In the genomic region with DNA sequence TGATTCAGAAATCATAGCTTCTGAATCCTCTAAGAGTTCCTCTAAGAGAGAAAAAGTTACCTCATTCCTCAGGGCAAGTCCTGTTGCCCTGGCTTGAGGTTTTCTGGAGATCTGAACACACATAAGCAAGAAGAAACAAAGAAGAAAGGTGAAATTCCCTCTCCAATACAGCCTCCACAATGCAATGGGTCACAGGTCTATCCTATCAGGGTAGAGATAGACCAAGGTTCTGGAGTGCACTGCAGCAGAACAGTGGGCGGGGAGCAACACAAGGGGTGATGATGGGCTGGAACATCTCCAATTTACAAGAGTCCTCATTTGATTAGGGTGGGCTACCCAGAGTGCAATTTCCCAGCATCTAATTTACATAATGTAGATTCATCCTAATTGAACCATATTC, we compare ENCODE assay signal across 20 mouse cellular contexts.
A peak's percentile ranks its signal among the peaks of the same experiment; 100 is the strongest.
DNase-seq lines count a peak whose midpoint lies in the region; ATAC-seq and TF ChIP-seq lines count a peak whose summit lies in the region.
"Had no signal": no experiment of that assay in that cellular context is flagged by ENCODE, and none has a peak within 500 bp of the region (broad histone marks: within the 10 kb centered on the region; RNA-seq: fewer than 3 reads in every experiment).

No protein-coding gene starts in this region.

- H3K27ac ChIP-seq in forebrain, embryonic 14.5 days (ENCODE audit: low read depth, low read length): no peak overlapping the region
- no peak overlapping the region for H3K27ac ChIP-seq in forebrain, embryonic 11.5 days (ENCODE audit: low read depth, low read length)
- H3K27ac ChIP-seq in midbrain, postnatal 0 days (ENCODE audit: low read depth, low read length): no peak overlapping the region
- H3K27ac ChIP-seq: embryonic facial prominence, embryonic 12.5 days; forebrain, embryonic 15.5 days; heart, embryonic 13.5 days; hindbrain, embryonic 15.5 days had no signal

- no peak for TF ChIP-seq CTCF in midbrain, postnatal 0 days (IDR thresholded peaks at IDR 0.05)

- WGBS in forebrain, embryonic 14.5 days: 77% methylated on average over 1 of the region's 1 CpGs
- 100% methylated on average over 1 of the region's 1 CpGs for WGBS in forebrain, embryonic 11.5 days
- 96% methylated on average over 1 of the region's 1 CpGs for WGBS in midbrain, postnatal 0 days

- H3K4me2 ChIP-seq in forebrain, embryonic 14.5 days (ENCODE audit: low read length): no peak overlapping the region
- H3K4me2 ChIP-seq in forebrain, embryonic 11.5 days (ENCODE audit: low read depth, low read length, severe bottlenecking): no peak overlapping the region
- no peak overlapping the region for H3K4me2 ChIP-seq in midbrain, postnatal 0 days (ENCODE audit: low read depth, low read length, poor library complexity, severe bottlenecking)
- H3K4me2 ChIP-seq: embryonic facial prominence, embryonic 12.5 days; forebrain, embryonic 15.5 days; heart, embryonic 13.5 days; hindbrain, embryonic 15.5 days had no signal

- H3K4me1 ChIP-seq in forebrain, embryonic 14.5 days (ENCODE audit: control insufficient read depth, insufficient read depth, low read length): no peaks in the 10 kb centered on the region
- H3K4me1 ChIP-seq in forebrain, embryonic 11.5 days (replicated peaks; ENCODE audit: control insufficient read depth, insufficient read depth, low read length): no peaks in the 10 kb centered on the region; the same call in 1 of the 2 replicates
- H3K4me1 ChIP-seq in midbrain, postnatal 0 days (ENCODE audit: insufficient read depth, low read length): peaks cover 4% of the 10 kb centered on the region; the same call in 1 of the 2 replicates
- H3K4me1 ChIP-seq: embryonic facial prominence, embryonic 12.5 days; forebrain, embryonic 15.5 days; heart, embryonic 13.5 days; hindbrain, embryonic 15.5 days had no signal

- no peaks in the 10 kb centered on the region for H3K36me3 ChIP-seq in forebrain, embryonic 14.5 days (ENCODE audit: control insufficient read depth, insufficient read depth, low read length)
- H3K36me3 ChIP-seq in forebrain, embryonic 11.5 days (ENCODE audit: control insufficient read depth, insufficient read depth, low read length): no peaks in the 10 kb centered on the region
- H3K36me3 ChIP-seq in midbrain, postnatal 0 days (ENCODE audit: insufficient read depth, low read length): no peaks in the 10 kb centered on the region
- H3K36me3 ChIP-seq: embryonic facial prominence, embryonic 12.5 days; forebrain, embryonic 15.5 days; G1E; heart, embryonic 13.5 days; hindbrain, embryonic 15.5 days had no signal

- no peaks in the 10 kb centered on the region for H3K9me3 ChIP-seq in forebrain, embryonic 14.5 days (replicated peaks; ENCODE audit: control insufficient read depth, low read length)
- H3K9me3 ChIP-seq in forebrain, embryonic 11.5 days (ENCODE audit: control insufficient read depth, low read length): no peaks in the 10 kb centered on the region
- no peaks in the 10 kb centered on the region for H3K9me3 ChIP-seq in midbrain, postnatal 0 days (ENCODE audit: low read length)
- H3K9me3 ChIP-seq: embryonic facial prominence, embryonic 12.5 days; forebrain, embryonic 15.5 days; G1E; heart, embryonic 13.5 days; hindbrain, embryonic 15.5 days had no signal

- peak; percentile 27 for DNase-seq in forebrain, embryonic 14.5 days (ENCODE audit: low spot score)
- no peak for DNase-seq in forebrain, embryonic 11.5 days (ENCODE audit: low spot score)
- peak; percentile 38 for DNase-seq in retina, postnatal 1 day
- DNase-seq in retina, embryonic 14.5 days (ENCODE audit: low spot score): no peak
- peak; percentile 16 for DNase-seq in ZHBTc4 (ENCODE audit: low read depth, low spot score)
- no peak for DNase-seq in midbrain, postnatal 0 days (ENCODE audit: low spot score)
- no peak for DNase-seq in c-Kit-positive CD71-positive TER-119-positive erythroid progenitor cells, embryonic 14.5 days (ENCODE audit: low spot score)
- DNase-seq: adrenal gland, adult 2 months; adrenal gland, postnatal 25 days; cerebellum, adult 11 months; cerebellum, adult 9-10 months; cerebellum, postnatal 25 days; gastrocnemius, postnatal 14 days; heart, postnatal 36 days had no signal

- H3K9ac ChIP-seq in forebrain, embryonic 14.5 days (ENCODE audit: low read length): no peak overlapping the region
- no peak overlapping the region for H3K9ac ChIP-seq in forebrain, embryonic 11.5 days (ENCODE audit: low read length)
- H3K9ac ChIP-seq in midbrain, postnatal 0 days (replicated peaks; ENCODE audit: low read length, poor library complexity, severe bottlenecking): no peak overlapping the region
- H3K9ac ChIP-seq: embryonic facial prominence, embryonic 12.5 days; forebrain, embryonic 15.5 days; heart, embryonic 13.5 days; hindbrain, embryonic 15.5 days had no signal

- ATAC-seq in forebrain, embryonic 14.5 days: peak; percentile 54; the same call in 1 of the 2 replicates
- ATAC-seq in forebrain, embryonic 11.5 days (replicated peaks; ENCODE audit: low FRiP score): no peak
- ATAC-seq in midbrain, postnatal 0 days (ENCODE audit: low FRiP score): no peak
- ATAC-seq: forebrain, embryonic 15.5 days; intestine, embryonic 16.5 days had no signal

- H3K27me3 ChIP-seq in forebrain, embryonic 14.5 days (replicated peaks; ENCODE audit: control insufficient read depth, insufficient read depth, low read length): no peaks in the 10 kb centered on the region
- H3K27me3 ChIP-seq in forebrain, embryonic 11.5 days (ENCODE audit: control insufficient read depth, insufficient read depth, low read length): no peaks in the 10 kb centered on the region
- H3K27me3 ChIP-seq in midbrain, postnatal 0 days (ENCODE audit: insufficient read depth, low read length): no peaks in the 10 kb centered on the region; the same call in 1 of the 2 replicates
- H3K27me3 ChIP-seq: embryonic facial prominence, embryonic 12.5 days; forebrain, embryonic 15.5 days; heart, embryonic 13.5 days; hindbrain, embryonic 15.5 days had no signal

- H3K4me3 ChIP-seq in forebrain, embryonic 14.5 days (ENCODE audit: low read depth, low read length): no peak overlapping the region
- H3K4me3 ChIP-seq in forebrain, embryonic 11.5 days (ENCODE audit: low read depth, low read length): no peak overlapping the region
- H3K4me3 ChIP-seq in midbrain, postnatal 0 days (ENCODE audit: low read depth, low read length): no peak overlapping the region
- H3K4me3 ChIP-seq: embryonic facial prominence, embryonic 12.5 days; forebrain, embryonic 15.5 days; heart, embryonic 13.5 days; hindbrain, embryonic 15.5 days had no signal

Comparison
In these comparisons a context has a peak if more than half of its experiments do, and no peak if none do; other contexts are left out.
1. DNase-seq: peak in forebrain, embryonic 14.5 days (single experiment), retina, postnatal 1 day (single experiment) and ZHBTc4 (single experiment); none in forebrain, embryonic 11.5 days (single experiment), retina, embryonic 14.5 days (single experiment), midbrain, postnatal 0 days (single experiment) and c-Kit-positive CD71-positive TER-119-positive erythroid progenitor cells, embryonic 14.5 days (single experiment).